Mouse (Mus musculus): ENCODE measurements around the gene Pdcd6.

DNA sequence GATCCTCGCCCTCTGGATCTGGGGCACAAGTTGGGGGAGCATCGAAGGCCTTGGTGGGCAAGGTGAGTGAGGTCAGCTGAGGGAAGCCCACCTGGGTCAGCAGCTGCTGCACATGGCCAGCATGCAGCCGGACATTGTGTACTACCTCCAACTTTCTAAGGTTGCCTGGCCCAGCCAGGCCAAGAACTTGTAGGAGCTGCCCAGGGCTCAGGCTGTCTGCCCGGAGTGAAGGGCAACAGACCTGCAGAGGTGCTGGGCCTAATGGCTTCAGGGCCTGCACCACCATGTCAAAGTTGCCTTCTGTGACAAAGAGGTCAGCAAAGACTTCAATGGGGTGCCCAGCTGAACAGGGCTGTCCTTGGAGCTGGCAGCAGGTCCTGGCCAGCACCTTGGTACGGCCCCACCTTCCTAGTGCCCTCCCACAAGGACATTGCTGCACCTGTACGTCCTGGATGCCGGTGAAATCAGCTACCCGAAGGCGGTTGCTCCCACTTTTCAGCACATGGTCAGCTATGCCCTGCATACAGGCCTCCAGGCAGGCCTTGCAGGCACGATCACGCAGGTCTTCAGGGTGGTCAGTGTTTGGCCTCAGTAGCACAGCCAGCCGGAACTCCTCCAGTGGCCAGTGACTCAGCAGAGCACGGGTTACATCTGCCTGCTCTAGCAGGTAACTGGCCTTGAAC is 45.9 kb upstream of the Pdcd6 start:
- no peak for TF ChIP-seq POLR2A (IDR thresholded peaks at IDR 0.05; ENCODE audit: borderline replicate concordance, extremely low read depth, low read depth, low read length)
- no peak for TF ChIP-seq CTCF (IDR thresholded peaks at IDR 0.05; ENCODE audit: insufficient read depth, low read length)
